Mouse (Mus musculus) testis, postnatal 10 days (tissue): ENCODE measurements around the gene Rab3ip.

Experiments
- DNase-seq: peaks from one replicate; pipeline ENCODE4 v3.0.0; 2021; ENCODE audit warnings: low spot score

Rab3ip gene

GRCm38 (mm10) chr10:116870819-116871218 is 79.8 kb downstream of the Rab3ip start:
- no peak for DNase-seq
